In genomic region chr12:53416096-53416495, GRCm38 (mm10) we compare ENCODE assay signal across 19 mouse cellular contexts.
DNase-seq lines count a peak whose midpoint lies in the region; ATAC-seq lines count a peak whose summit lies in the region.
"Had no signal": no experiment of that assay in that cellular context is flagged by ENCODE, and none has a peak within 500 bp of the region (broad histone marks: within the 10 kb centered on the region; RNA-seq: fewer than 3 reads in every experiment).

No protein-coding gene starts in this region.

- H3K36me3 ChIP-seq in kidney, embryonic 16.5 days (ENCODE audit: insufficient read depth, low read length), result no peaks in the 10 kb centered on the region
- H3K36me3 ChIP-seq: embryonic facial prominence, embryonic 15.5 days; liver, embryonic 15.5 days; midbrain, embryonic 12.5 days had no signal

- H3K4me2 ChIP-seq in kidney, embryonic 16.5 days (replicated peaks; ENCODE audit: low read depth, low read length), result no peak overlapping the region
- H3K4me2 ChIP-seq: embryonic facial prominence, embryonic 15.5 days; hindbrain, embryonic 14.5 days; liver, embryonic 15.5 days; midbrain, embryonic 12.5 days had no signal

- DNase-seq in cerebellum, postnatal 14 days, result peak; percentile 44 to 62
- DNase-seq in cerebellum, adult 9-10 months, result no peak
- peak; percentile 21 for DNase-seq in kidney, postnatal 14 days
- DNase-seq in 3134 (ENCODE audit: extremely low read depth, insufficient read length, low spot score), result peak; percentile 5
- peak; percentile 63 for DNase-seq in NIH3T3 (ENCODE audit: low read depth)
- no peak for DNase-seq in embryo, embryonic 9.5 days (ENCODE audit: extremely low spot score)
- DNase-seq: cerebellum, adult 11-12 months; gastrocnemius, postnatal 10 days; heart, adult 2 months; kidney, adult 11 months; spleen, adult 18-20 months; thymus, adult 18-20 months had no signal

- H3K4me1 ChIP-seq in kidney, embryonic 16.5 days (ENCODE audit: insufficient read depth, low read length), result no peaks in the 10 kb centered on the region
- H3K4me1 ChIP-seq: embryonic facial prominence, embryonic 15.5 days; liver, embryonic 15.5 days had no signal

- H3K27ac ChIP-seq in kidney, embryonic 16.5 days (ENCODE audit: low read length), result no peak overlapping the region
- H3K27ac ChIP-seq: embryonic facial prominence, embryonic 15.5 days; forebrain, embryonic 10.5 days; heart, adult 2 months; hindbrain, embryonic 14.5 days; liver, embryonic 15.5 days; macrophage; midbrain, embryonic 12.5 days had no signal

- no peaks in the 10 kb centered on the region for H3K27me3 ChIP-seq in kidney, embryonic 16.5 days (ENCODE audit: insufficient read depth, low read length)
- H3K27me3 ChIP-seq: embryonic facial prominence, embryonic 15.5 days; liver, embryonic 15.5 days; midbrain, embryonic 12.5 days had no signal

- 55% methylated on average over 4 of the region's 4 CpGs for WGBS in kidney, embryonic 16.5 days

- no peaks in the 10 kb centered on the region for H3K9me3 ChIP-seq in kidney, embryonic 16.5 days (ENCODE audit: low read length)
- H3K9me3 ChIP-seq: embryonic facial prominence, embryonic 15.5 days; forebrain, embryonic 10.5 days; liver, embryonic 15.5 days; midbrain, embryonic 12.5 days had no signal

- no peak for ATAC-seq in kidney, embryonic 16.5 days (ENCODE audit: low FRiP score, low TSS enrichment)

- no peak overlapping the region for H3K9ac ChIP-seq in kidney, embryonic 16.5 days (replicated peaks; ENCODE audit: low read length)
- H3K9ac ChIP-seq: embryonic facial prominence, embryonic 15.5 days; hindbrain, embryonic 14.5 days; liver, embryonic 15.5 days; midbrain, embryonic 12.5 days had no signal

- H3K4me3 ChIP-seq in kidney, embryonic 16.5 days (ENCODE audit: low read length), result no peak overlapping the region
- H3K4me3 ChIP-seq: embryonic facial prominence, embryonic 15.5 days; forebrain, embryonic 10.5 days; heart, adult 2 months; liver, embryonic 15.5 days; midbrain, embryonic 12.5 days had no signal

Comparison
In these comparisons a context has a peak if more than half of its experiments do, and no peak if none do; other contexts are left out.
1. DNase-seq: peak in cerebellum, postnatal 14 days (2 of 2), kidney, postnatal 14 days (single experiment), 3134 (single experiment) and NIH3T3 (single experiment); none in cerebellum, adult 9-10 months (single experiment) and embryo, embryonic 9.5 days (single experiment).